Mouse (Mus musculus) embryonic facial prominence, embryonic 15.5 days (tissue): ENCODE results near the gene Chat. TPM values are rescaled to one million over a fixed set of nuclear protein-coding genes. Genes with fewer than 3 reads are reported as not detected.
"Not testable (repeated sequence)": the region's sequence is repeated elsewhere in the genome, so short reads cannot be mapped to it uniquely, and the experiment has no call there.

Experiments
- ATAC-seq: fragments of 200-750 bp; cut with Nextera tagmentation; 2 replicates; pipeline ENCODE4 v1.8.0; 2017; ENCODE audit warnings: low read depth, moderate TSS enrichment; ENCODE audit not compliant: insufficient number of reproducible peaks, low FRiP score, low TSS enrichment
- H3K27ac ChIP-seq: fragments of 300-500 bp; sonication (generic); replicated peaks from 2 replicates; pipeline ENCODE4 v1.5.1; 2015; ENCODE audit warnings: mild to moderate bottlenecking, inconsistent platforms
- H3K27me3 ChIP-seq: fragments of 300-500 bp; sonication (generic); 2 replicates; pipeline ENCODE4 v1.6.1; 2015; ENCODE audit warnings: inconsistent platforms
- H3K36me3 ChIP-seq: fragments of 300-500 bp; sonication (generic); 2 replicates; pipeline ENCODE4 v1.6.1; 2015; ENCODE audit warnings: mild to moderate bottlenecking, inconsistent platforms
- H3K4me1 ChIP-seq: fragments of 300-500 bp; sonication (generic); 2 replicates; pipeline ENCODE4 v1.6.1; 2015; ENCODE audit warnings: inconsistent platforms
- H3K4me2 ChIP-seq: fragments of 300-500 bp; sonication (generic); replicated peaks from 2 replicates; pipeline ENCODE4 v1.6.1; 2015; ENCODE audit warnings: mild to moderate bottlenecking, inconsistent platforms
- H3K4me3 ChIP-seq: fragments of 300-500 bp; sonication (generic); replicated peaks from 2 replicates; pipeline ENCODE4 v1.5.1; 2015; ENCODE audit warnings: mild to moderate bottlenecking, inconsistent platforms
- H3K9ac ChIP-seq: fragments of 300-500 bp; sonication (generic); 2 replicates; pipeline ENCODE4 v1.6.1; 2015; ENCODE audit warnings: inconsistent platforms
- H3K9me3 ChIP-seq: fragments of 300-500 bp; sonication (generic); replicated peaks from 2 replicates; pipeline ENCODE4 v1.6.1; 2016; ENCODE audit warnings: inconsistent platforms
- WGBS: fragments of 180-500 bp; shearing (Covaris S2); methylation state at CpG from one replicate; pipeline ENCODE4 v1.1.7; 2015; 5-methylcytosine and 5-hydroxymethylcytosine counted together
- polyA plus RNA-seq: library from polyadenylated mRNA; unstranded; fragments of >200 nt; fragmentation: Nextera tagmentation; extraction: Ambion mirVana; gene quantifications from 2 replicates; pipeline ENCODE4 v1.2.1, GENCODE M21; 2015

Gene Chat
- polyA plus RNA-seq, 1 experiment from 2014 or later = 0.05 TPM

- no peaks in the 10 kb centered on the region for H3K36me3 ChIP-seq
- no peak for ATAC-seq
- H3K27ac ChIP-seq = no peak overlapping the region
- 84% methylated on average over 6 of the region's 6 CpGs for WGBS
- H3K4me3 ChIP-seq = no peak overlapping the region
- H3K4me2 ChIP-seq = no peak overlapping the region
- H3K4me1 ChIP-seq = no peaks in the 10 kb centered on the region
- H3K9ac ChIP-seq = no peak overlapping the region
- 0 out of 2 replicates have a peak, but pooled peaks cover 4% of the 10 kb centered on the region for H3K27me3 ChIP-seq
- no peaks in the 10 kb centered on the region for H3K9me3 ChIP-seq
Measured at GRCm38 (mm10) chr14:32446989-32447388, 18.8 kb downstream of the Chat start.

GRCm38 (mm10) chr14:32443446-32443845, 22.3 kb downstream of the Chat start:
- WGBS = 8% methylated on average over 8 of the region's 8 CpGs
- Histone ChIP-seq H3K36me3 (no peaks in the 10 kb centered on the region), H3K4me1 (no peaks in the 10 kb centered on the region), H3K9me3 (no peaks in the 10 kb centered on the region), H3K27me3 (0 out of 2 replicates have a peak, but pooled peaks cover 4% of the 10 kb centered on the region), H3K4me3 (no peak overlapping the region), H3K4me2 (no peak overlapping the region), H3K9ac (no peak overlapping the region), H3K27ac (no peak overlapping the region)
- ATAC-seq = no peak

GRCm38 (mm10) chr14:32439744-32440143, 26.0 kb downstream of the Chat start:
- 40% methylated on average over 3 of the region's 3 CpGs for WGBS
- Histone ChIP-seq H3K27ac (no peak overlapping the region), H3K9me3 (no peaks in the 10 kb centered on the region), H3K4me1 (no peaks in the 10 kb centered on the region), H3K4me3 (no peak overlapping the region), H3K4me2 (no peak overlapping the region), H3K9ac (no peak overlapping the region), H3K36me3 (no peaks in the 10 kb centered on the region), H3K27me3 (no peaks in the 10 kb centered on the region)
- ATAC-seq = peak; percentile 54; the same call in 1 of the 2 replicates

GRCm38 (mm10) chr14:32439316-32439715, 26.5 kb downstream of the Chat start:
- Histone ChIP-seq H3K4me2 (no peak overlapping the region), H3K9me3 (no peaks in the 10 kb centered on the region), H3K9ac (no peak overlapping the region), H3K36me3 (no peaks in the 10 kb centered on the region), H3K27me3 (no peaks in the 10 kb centered on the region), H3K4me1 (no peaks in the 10 kb centered on the region), H3K4me3 (no peak overlapping the region), H3K27ac (no peak overlapping the region)
- ATAC-seq = no peak
- WGBS = 69% methylated on average over 5 of the region's 5 CpGs

- Histone ChIP-seq H3K36me3 (no peaks in the 10 kb centered on the region), H3K4me2 (no peak overlapping the region), H3K4me1 (no peaks in the 10 kb centered on the region), H3K27ac (no peak overlapping the region), H3K9ac (no peak overlapping the region), H3K4me3 (no peak overlapping the region), H3K27me3 (no peaks in the 10 kb centered on the region), H3K9me3 (no peaks in the 10 kb centered on the region)
- 24% methylated on average over 5 of the region's 5 CpGs for WGBS
- no peak for ATAC-seq
Measured at GRCm38 (mm10) chr14:32437352-32437793, 28.4 kb downstream of the Chat start.

GRCm38 (mm10) chr14:32429030-32429602, 36.7 kb downstream of the Chat start:
- H3K4me2 ChIP-seq = no peak overlapping the region
- WGBS = 53% methylated on average over 8 of the region's 8 CpGs
- H3K4me3 ChIP-seq = no peak overlapping the region
- H3K4me1 ChIP-seq = no peaks in the 10 kb centered on the region
- no peak overlapping the region for H3K9ac ChIP-seq
- no peaks in the 10 kb centered on the region for H3K27me3 ChIP-seq
- no peaks in the 10 kb centered on the region for H3K36me3 ChIP-seq
- no peak for ATAC-seq
- H3K9me3 ChIP-seq = no peaks in the 10 kb centered on the region
- no peak overlapping the region for H3K27ac ChIP-seq

GRCm38 (mm10) chr14:32423946-32424345, 41.8 kb downstream of the Chat start:
- Histone ChIP-seq H3K27me3 (0 out of 2 replicates have a peak, but pooled peaks cover 4% of the 10 kb centered on the region), H3K9ac (no peak overlapping the region), H3K9me3 (no peaks in the 10 kb centered on the region), H3K4me1 (no peaks in the 10 kb centered on the region), H3K4me3 (no peak overlapping the region), H3K4me2 (no peak overlapping the region), H3K27ac (no peak overlapping the region), H3K36me3 (no peaks in the 10 kb centered on the region)
- 85% methylated on average over 7 of the region's 7 CpGs for WGBS
- no peak for ATAC-seq

GRCm38 (mm10) chr14:32418747-32419146, 47.0 kb downstream of the Chat start:
- Histone ChIP-seq H3K4me2 (no peak overlapping the region), H3K9ac (no peak overlapping the region), H3K4me3 (no peak overlapping the region), H3K4me1 (no peaks in the 10 kb centered on the region), H3K27ac (no peak overlapping the region), H3K36me3 (no peaks in the 10 kb centered on the region), H3K27me3 (0 out of 2 replicates have a peak, but pooled peaks cover 4% of the 10 kb centered on the region), H3K9me3 (no peaks in the 10 kb centered on the region)
- 85% methylated on average over 11 of the region's 11 CpGs for WGBS
- no peak for ATAC-seq

- no peak for ATAC-seq
- H3K27me3 ChIP-seq = no peaks in the 10 kb centered on the region
- H3K27ac ChIP-seq = no peak overlapping the region
- H3K4me3 ChIP-seq = no peak overlapping the region
- no peaks in the 10 kb centered on the region for H3K36me3 ChIP-seq
- H3K4me1 ChIP-seq = no peaks in the 10 kb centered on the region
- no peaks in the 10 kb centered on the region for H3K9me3 ChIP-seq
- no peak overlapping the region for H3K9ac ChIP-seq
- H3K4me2 ChIP-seq = no peak overlapping the region
- WGBS = 73% methylated on average over 5 of the region's 5 CpGs
Measured at GRCm38 (mm10) chr14:32412075-32412474, 53.7 kb downstream of the Chat start.

GRCm38 (mm10) chr14:32410084-32410483, 55.7 kb downstream of the Chat start:
- H3K9ac ChIP-seq = no peak overlapping the region
- H3K27ac ChIP-seq = no peak overlapping the region
- H3K36me3 ChIP-seq = no peaks in the 10 kb centered on the region
- no peaks in the 10 kb centered on the region for H3K9me3 ChIP-seq
- H3K27me3 ChIP-seq = no peaks in the 10 kb centered on the region
- WGBS = 65% methylated on average over 5 of the region's 5 CpGs
- no peaks in the 10 kb centered on the region for H3K4me1 ChIP-seq
- ATAC-seq = no peak
- no peak overlapping the region for H3K4me3 ChIP-seq
- no peak overlapping the region for H3K4me2 ChIP-seq

- not testable (repeated sequence) for H3K4me1 ChIP-seq, H3K9me3 ChIP-seq, ATAC-seq, H3K9ac ChIP-seq, H3K4me2 ChIP-seq, H3K36me3 ChIP-seq, H3K27me3 ChIP-seq, H3K4me3 ChIP-seq, H3K27ac ChIP-seq
- WGBS = 35% methylated on average over 1 of the region's 1 CpGs
Measured at GRCm38 (mm10) chr14:32405399-32405798, 60.4 kb downstream of the Chat start.

- H3K27me3 ChIP-seq = no peaks in the 10 kb centered on the region
- WGBS = 7% methylated on average over 13 of the region's 13 CpGs
- no peak within 1 kb of the TSS for H3K27ac ChIP-seq
- no peaks in the 10 kb centered on the region for H3K36me3 ChIP-seq
- ATAC-seq = peak; percentile 57
- no peak within 1 kb of the TSS for H3K4me3 ChIP-seq
- H3K9ac ChIP-seq = no peak within 1 kb of the TSS
- no peak within 1 kb of the TSS for H3K4me2 ChIP-seq
- H3K9me3 ChIP-seq = no peaks in the 10 kb centered on the region
- 0 out of 2 replicates have a peak, but pooled peaks cover 3% of the 10 kb centered on the region for H3K4me1 ChIP-seq
Measured at GRCm38 (mm10) chr14:32388196-32388595, 77.6 kb downstream of the Chat start, which contains the start of gene 1700024G13Rik. Gene 1700024G13Rik (minus strand): TSS chr14:32388391.
